Mouse (Mus musculus) cerebellum, adult 18-20 months (tissue): ENCODE measurements at regions not wholly inside any gene's neighbourhood (a gene's known extent, or its start where the extent isn't known, plus 50 kb on each side); places are given as distances from the start of the nearest gene placed in this dataset.
"Not testable (repeated sequence)": the region's sequence is repeated elsewhere in the genome, so short reads cannot be mapped to it uniquely, and the experiment has no call there.

ENCODE experiments used
- DNase-seq, 2 experiments: peaks; one replicate each; pipeline ENCODE4 v3.0.0; 2021

DNA sequence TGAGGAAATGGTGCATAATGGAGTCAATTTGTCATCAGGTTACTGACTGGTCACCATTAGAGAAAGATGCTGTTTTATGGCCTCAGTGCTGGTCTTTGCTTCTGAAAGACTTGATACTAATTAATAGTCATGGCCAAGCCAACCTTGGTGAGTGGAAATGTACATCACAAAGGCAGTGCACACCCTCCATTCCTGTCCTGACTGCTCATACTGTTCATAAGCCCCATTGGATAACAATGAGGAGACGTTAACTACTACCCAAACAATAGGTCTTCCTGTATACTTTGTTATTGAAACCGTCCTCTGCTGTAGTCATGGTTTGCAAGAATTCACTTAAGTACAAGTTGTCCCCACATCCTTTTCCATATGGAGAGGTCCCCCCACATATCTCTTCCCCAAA is 605.8 kb upstream of the Slc35b3 start:
- no peak for DNase-seq

DNA sequence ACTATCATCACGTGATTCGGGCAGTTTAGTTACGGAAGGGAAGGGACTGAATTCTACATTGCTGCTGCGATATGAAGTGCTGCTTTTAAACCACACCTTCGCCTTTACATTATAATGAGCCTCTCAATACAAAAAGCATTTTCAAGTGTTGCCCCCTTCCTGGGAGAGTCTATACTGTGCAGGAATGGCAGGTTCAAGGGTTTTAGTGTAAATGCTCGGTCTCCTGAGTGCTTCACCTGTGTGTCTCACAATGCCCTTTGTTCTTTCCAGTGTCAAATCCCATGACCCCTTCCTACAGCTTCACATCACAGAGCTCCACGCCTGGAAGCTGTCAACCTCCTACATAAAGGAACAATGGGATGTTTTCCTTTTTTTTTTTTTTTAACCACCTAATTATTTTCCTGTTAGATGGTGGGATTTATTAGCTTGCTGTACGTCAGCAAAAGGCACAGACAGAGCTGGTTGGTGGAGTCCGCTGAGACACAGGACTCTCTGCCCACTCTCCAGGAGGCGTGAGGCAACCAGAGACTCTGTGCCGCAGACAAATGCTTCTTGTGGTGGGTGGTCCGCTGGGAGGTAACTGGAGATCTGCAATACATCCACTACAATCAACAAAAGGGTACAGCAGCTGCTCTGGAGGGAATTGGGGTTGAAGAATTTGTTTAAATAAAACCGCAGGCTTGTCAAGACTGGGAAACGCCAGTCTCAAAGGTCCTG is 577.2 kb upstream of the Slc35b3 start:
- no peak for DNase-seq

DNA sequence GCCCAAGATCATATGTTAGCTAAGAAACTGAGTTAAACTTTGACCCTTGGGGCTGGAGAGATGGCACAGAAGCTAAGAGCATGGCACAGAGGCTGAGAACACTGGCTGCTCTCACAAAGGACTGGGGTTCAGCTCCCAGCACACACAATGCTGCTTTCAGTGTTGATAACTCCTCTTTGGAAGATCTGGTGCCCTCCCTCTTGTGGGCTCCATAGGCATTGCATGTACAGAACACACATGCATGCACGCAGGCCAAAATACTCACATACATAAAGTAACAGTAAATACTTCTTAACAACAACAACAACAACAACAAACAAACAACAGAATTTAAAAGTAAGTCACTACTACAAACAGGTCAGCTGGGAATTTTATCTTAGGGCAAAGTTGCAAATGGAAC is 565.8 kb upstream of the Slc35b3 start:
- no peak for DNase-seq

DNA sequence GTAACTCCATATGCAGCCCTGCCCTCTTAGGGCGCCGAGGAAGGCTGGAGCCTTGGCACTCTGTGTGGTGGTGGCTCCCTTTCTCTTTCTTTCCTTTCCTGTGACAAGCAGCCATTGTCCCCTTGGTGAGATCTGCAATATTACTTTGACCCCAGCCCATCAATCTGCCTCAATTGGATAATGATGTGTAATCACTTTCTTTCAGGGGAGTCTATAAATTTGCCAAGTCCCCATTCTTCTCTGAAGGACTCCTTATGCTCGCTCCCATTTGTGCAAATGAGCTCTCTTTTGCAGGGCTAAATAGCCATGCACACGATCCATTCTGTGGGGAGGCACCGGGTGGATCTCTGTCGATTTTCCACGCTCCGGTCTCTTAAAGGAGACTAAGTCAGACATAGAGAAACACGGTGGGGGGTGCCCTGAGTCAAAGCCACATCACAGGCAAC is 563.2 kb upstream of the Slc35b3 start:
- no peak for DNase-seq

DNA sequence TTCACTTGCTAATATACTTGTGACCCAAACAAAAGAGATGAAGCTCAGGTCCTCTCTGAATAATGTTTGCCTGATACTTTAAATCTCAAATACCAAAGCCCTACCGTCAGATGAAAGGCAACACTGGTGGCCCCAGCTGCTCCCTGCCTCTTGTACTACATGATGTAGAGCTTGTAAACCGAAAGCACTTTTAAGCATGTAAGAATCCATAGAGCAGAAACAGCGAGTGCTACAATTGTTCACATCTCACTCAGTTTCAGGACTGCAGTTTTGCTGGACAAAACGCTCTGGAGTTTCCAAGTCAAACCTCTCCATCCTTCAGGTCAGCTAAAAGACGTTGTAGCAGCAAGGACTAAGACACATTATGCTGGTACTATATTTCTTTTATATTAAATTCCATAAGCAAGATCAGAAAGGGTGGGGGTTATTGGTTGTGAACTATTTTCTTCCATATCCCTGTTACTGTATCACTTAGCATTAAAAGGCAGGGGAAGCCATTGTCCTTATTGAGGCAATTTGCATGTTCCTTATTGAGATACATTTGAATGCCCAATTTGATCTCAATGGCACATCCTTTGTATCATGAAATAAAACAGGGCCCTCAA is 562.7 kb upstream of the Slc35b3 start:
- DNase-seq: no peak

DNA sequence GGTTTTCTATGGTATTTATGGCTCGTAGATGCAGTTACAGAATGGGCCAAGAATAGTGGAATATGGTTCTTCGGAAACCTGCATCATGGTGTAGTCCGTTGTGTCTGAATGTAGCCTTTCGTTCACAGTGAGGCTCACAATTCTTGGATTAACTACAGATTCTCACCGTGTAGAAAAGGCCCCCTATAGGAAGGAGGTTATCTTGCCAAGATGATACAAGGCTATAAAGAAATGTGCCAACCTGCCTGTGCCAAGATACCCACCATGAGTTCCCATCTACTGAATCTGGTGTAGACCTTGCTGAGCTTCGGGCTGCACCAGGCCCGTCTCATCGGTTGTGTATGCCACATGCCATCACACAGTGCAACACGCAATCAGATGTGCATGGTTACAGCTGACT is 560.2 kb upstream of the Slc35b3 start:
- DNase-seq: no peak

DNA sequence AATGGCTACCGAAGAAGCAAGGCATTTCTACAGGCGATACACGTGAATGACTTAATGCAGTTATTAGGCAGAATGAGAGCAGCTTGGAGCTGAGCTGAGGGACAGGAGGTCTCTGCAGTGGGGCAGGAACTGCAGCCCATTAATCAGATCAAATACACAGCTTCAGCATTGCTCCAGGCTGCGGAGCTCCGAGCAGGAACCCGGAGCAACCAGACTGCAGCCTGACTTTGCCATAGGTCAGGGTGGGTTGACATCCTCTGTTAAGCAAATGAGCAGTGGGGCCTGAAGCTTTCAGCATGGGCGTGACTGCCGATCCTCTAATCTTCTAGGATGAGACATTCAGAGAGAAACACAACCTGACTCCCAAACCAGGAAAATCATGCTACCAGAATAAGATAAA is 555.4 kb upstream of the Slc35b3 start:
- no peak for DNase-seq

DNA sequence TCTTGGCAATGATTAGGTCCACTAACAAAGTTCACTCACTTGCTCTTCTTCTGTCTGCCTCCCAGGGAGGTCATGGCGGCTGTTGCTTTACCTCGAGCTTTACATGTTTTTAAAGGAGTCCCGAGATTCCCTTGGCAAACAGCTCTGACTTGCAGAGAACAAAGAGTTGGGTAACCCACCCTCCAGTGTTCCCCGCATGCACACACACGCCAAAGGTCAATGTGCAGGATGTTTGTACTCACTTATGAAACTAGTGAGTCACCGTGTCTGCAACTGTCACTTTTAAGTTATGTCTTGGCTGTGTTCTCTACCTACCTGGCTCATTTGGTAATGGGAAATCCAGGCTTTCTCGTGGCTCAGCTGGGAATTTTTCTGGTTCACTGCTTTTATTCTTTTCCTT is 529.1 kb upstream of the Slc35b3 start:
- DNase-seq: no peak

DNA sequence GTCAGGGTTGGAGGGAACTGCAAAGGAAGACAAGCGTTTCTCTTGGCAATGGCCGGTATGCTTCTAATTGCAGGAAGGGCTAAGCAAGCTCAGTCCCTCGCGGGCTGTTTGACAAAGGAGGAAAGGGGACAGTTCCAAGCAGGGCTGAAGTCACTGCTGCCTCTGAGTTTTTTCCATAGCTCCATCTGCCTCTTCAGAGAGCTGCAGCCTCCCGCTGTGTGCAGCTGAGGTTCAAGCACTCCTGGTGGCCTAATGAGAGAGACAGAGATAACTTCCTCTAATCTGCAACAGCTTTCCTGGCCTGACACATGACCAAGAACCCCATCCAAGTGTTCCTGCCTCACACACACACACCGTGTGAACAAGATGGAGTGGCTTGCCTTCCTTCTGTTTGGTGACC is 511.9 kb upstream of the Slc35b3 start:
- DNase-seq: no peak

DNA sequence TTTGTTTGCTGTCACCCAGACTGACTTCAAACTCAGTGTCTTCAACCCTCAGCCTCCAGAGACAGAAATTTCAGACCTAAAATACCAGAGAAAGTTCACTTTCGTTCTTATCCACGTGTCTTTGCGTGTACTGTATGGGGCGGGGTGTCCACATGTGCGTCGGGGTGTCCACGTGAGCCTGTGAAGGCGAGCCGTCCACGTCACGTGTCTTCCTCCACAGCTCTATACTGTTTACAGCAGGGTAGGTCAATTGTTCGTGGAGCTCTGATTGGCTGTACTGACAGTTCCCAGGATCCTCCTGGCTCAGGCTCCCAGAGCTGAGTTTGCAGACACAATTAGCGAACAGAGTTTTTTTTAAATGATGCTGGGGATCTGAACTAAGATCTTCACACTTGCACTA is 481.1 kb upstream of the Slc35b3 start:
- DNase-seq: no peak

DNA sequence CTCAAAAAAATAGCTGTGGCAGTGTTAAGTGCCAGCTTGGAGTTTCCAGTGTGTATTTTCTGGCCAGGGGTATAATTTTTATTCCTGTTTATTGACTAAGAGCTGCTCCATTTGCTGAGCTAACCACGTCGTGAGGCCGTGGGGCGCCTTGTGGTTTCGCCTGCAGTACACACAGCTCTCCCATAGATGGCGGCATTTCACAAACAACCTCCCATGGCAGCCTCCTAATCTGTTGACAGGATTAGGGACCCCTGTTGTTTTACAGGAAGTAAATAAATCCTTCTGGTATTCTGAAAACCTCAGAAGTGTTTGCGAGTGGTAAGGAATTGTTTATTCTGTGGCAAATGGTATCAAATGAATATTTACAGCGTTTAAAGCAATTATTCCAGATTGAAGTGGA is 480.2 kb upstream of the Slc35b3 start:
- peak; percentile 54 to 72 for DNase-seq

DNA sequence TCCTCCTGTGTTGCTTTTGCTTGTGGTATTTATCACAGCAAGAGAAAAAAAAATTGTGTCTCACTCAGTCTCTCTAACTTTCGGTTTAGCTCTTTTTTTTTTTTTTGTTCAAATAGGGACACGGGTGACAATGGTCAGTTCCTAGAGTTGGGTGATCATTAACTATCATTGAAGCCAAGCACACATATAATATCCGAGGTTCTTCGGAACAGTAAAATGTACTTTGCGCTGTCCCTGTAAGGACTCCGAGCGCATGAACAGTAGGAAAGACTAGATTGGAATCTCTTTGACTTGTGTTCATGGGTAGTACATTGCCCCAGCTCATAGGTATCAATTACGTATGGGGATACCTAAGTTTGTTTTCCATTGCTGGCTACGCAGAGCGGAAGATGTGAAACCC is 479.7 kb upstream of the Slc35b3 start:
- no peak for DNase-seq

DNA sequence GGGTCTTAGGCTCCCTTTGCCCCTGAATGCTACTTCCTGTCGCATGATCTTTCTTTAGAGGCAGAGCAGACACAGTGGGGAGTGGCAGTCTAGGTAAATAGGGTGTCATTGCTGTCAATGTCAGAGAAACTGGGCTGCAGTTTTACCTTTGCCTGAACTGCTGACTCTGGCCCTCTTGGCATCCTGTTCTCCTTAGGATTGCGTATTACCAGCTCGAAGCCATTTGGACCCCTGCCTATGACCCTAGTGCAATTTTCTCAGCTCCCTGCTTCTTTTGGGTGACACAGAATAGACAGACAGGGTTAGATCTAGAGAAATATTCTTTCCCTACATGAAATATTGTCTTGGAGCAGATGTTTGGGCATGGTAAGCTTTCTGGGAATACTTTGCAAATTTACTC is 467.3 kb upstream of the Slc35b3 start:
- no peak for DNase-seq

DNA sequence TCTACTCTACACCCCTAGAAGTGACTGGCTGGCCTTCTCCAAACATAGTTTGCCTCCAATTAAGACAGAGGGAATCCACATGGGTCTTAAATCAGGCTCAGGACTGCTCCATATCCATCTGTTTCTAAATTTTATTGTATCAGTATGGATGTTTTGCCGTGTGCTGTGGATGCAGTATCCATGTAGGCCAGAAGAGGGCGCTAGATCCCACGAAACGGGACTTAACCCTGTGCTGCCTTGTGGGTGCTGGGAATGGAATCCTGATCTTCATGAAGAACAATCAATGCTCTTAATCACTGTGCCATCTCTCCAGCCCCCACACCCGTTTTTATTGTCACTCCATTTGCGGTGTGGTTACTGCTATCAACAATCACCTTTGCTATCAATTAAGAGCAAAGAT is 465.3 kb upstream of the Slc35b3 start:
- no peak for DNase-seq

DNA sequence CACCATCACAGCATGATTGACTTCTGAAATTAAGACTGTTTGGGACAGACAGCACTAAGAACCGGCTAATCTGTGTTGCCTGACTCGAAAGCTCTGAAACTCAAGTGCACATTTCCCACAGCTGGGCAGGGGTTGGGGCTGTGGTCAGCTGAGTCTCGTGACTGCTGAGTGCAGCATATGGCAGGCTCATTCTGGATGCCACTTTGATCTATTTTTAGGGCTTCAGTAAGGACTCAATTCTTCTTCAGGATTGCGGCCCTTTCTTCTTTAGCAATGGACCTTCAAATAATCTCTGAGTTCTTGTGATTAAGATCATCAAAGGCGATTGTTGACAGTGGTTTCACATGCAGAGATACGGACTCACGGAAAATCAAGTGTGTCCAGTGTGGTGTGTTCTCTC is 457.5 kb upstream of the Slc35b3 start:
- DNase-seq: no peak

DNA sequence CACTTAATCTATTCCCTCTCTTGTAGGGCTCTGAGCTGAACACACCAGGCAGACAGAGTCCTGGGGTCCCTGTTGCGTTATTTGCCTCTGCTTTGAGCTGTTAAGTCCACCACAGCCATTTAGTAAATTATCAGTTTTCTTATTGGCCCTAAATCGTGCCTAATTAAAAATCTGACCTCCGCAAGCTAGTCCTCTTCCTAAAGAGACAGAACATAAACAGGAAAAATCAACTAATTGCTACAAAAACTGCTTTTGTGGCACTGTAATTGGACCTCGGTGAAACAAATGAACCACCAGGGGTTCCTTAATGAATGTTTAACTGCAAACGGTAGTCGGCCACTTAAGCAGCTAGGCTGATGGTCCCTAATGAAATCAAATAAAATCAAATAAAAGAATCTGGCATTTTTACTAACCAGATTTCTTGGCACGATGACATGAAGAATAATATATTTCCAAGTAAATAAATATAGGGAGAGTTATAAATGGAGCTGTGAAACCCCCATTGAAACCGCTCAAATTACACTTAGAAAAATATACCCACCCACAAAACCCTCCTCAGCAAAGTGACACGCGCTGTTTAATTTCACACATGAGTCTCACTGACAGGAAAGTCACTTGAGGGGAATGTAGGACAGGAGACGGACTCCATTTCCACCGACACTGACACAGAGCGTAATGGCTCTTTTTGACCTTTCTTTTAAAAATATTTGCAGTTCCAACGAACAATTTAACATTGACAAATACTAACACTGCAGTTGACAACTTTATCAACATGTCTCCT is 451.0 kb upstream of the Slc35b3 start:
- no peak for DNase-seq

DNA sequence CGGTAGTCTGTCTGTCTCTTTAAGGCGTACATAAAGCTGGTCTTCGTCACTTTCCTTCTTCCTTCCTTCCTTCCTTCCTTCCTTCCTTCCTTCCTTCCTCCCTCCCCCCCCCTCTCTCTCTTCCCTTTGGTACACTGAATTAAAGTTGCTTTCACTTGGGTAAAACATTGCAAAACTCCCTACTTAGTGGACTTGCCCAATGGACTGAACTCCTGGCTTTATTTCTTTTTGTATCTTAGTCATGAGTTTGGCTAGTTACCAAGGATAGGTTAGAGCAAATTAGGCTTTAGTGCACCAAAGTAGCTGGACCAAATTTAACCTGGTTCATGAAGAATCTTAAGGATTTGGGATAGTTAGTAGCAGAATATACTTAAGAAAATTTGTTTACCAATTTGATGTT is 431.9 kb upstream of the Slc35b3 start:
- no peak for DNase-seq

DNA sequence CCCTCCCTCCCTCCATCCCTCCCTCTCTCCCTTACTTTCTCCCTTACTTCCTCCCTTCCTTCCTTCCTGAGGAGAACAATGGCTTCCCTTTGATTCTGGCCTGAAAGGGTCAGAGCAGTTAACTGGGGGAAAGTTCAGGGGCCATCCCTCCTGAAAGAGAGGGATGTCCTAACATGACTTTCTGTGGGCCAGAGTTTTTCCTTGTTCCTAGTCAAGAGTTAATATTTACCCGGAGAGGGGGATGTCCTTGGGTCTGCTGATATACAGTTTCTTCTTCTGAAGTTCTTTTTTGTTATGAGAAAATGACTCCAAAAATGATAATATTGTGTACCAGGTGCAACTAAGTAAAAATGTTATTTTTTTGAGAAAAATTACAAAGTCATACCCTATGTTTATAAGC is 431.5 kb upstream of the Slc35b3 start:
- DNase-seq: not testable (repeated sequence)

DNA sequence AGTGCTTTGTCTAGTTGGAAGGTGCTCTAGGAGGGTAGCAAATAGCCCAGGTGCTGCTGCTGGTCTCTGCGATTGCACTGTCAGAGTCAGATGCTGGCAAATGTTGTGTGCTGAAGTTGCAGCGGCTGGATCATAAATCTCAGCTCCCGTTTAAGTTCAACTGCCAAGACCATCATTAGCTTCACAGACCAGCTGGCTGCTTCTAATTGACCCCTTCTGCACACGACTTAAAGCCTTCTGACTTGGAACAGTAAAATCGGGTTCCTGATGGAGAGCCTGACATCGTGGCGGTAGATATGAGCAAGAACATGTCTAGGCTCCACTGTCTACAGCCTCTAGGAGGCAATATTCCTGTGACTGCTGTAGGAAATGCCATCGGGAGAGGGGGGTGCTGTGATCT is 416.0 kb upstream of the Slc35b3 start:
- no peak for DNase-seq

DNA sequence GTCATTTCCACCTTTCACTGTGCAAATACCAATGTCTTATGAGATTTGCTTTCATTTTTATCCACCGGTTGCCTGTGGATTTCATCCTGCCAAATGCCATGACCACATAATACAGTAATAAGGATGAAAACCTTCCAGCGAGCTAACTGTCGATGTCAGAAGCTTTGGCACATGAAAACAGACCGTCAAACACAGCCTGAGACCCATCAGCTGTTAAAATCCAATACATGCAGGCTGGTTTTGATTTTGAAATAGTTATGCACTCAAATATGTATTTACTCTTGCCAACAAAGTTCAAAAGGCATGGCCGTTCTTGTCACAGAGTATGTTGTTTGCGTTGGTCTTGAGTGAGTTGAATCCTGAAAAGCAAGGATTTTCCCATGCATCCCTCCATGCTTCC is 415.6 kb upstream of the Slc35b3 start:
- no peak for DNase-seq

DNA sequence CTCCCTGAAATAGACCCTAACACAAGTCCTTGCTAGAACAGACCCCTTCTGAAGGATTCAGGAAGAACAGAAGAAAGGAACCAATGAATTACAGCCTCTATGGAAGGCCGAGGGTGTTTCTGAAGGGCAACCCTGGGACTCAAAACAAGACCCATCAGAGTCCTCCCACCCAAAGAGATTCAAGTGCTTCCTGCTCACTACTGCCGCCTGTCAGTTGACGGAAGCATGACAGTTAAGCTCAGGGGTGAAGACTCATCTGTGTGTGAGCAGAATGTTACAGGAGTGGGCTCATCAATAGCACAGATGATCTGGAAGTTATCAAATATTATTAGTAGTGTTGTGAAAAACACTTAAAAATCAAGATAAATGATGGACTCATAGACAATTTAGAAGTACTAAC is 411.9 kb upstream of the Slc35b3 start:
- no peak for DNase-seq

DNA sequence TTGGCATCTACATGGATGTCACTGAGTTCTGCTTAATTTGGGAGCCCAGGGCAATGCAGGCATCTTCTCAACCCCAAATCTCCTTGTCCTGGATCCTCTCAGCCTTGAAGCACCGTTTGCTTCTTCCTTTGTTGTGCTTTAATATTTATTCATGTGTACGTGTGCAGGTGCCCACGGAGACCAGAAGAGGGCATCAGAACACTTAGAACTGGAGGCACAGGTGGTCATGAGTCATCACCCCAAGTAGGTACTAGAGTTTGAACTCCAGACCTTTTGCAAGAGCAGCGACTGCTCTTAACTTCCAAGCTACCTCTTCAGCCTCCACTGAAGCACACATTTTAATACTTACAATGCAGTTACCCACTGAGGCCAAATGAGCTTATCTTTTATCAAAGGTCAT is 403.0 kb upstream of the Slc35b3 start:
- DNase-seq: no peak

DNA sequence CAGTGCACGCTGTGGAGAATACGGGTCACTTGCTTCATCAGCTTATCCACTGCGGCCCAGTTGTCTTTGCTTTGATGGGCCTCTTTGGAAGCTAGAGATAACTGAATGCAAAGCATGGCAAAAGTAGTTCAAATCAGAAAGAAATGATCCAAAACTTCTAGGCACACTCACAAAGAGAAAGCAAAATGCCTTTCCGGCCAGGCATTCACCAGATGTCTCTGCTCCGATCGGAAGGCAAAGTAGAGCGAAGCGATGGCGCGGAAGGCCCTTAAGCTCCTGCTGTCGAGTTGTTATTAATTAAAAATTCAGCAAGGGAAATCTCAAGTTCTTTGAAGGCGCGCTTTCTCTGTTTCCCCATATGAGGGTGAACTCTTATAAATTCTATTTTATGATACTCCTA is 401.9 kb upstream of the Slc35b3 start:
- no peak for DNase-seq

DNA sequence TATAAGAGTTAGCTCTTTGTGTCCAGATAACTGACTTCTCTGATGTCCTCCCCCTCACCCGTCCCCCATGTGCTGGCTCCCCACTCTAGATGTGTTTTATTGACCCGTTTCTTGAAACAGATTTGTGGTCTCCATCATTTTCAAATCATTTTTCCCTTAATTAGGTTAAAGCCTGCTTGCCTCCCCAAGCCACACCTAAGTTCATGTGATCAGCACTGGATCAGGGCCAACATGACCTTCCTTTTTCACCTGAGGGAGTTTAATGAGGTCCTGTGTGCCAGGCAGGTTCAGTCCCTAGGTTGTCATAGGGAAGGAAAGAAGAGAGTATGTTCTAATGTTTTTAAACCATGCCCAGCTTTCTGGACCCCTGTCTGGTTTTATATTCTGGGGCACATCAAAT is 390.9 kb upstream of the Slc35b3 start:
- DNase-seq: peak; percentile 29 to 37
